Mouse (Mus musculus): ENCODE results near the gene Nhs.

GRCm38 (mm10) chrX:162113257-162113656 is 46.3 kb downstream of the Nhs start:
- TF ChIP-seq CTCF (IDR thresholded peaks at IDR 0.05; ENCODE audit: control insufficient read depth, insufficient read depth, low read length) (no peak), POLR2A (IDR thresholded peaks at IDR 0.05; ENCODE audit: borderline replicate concordance, control insufficient read depth, low read depth, low read length) (no peak)

Data from bone marrow, adult 2 months (tissue).